Mouse (Mus musculus): ENCODE measurements around the gene Mrps7.

DNA sequence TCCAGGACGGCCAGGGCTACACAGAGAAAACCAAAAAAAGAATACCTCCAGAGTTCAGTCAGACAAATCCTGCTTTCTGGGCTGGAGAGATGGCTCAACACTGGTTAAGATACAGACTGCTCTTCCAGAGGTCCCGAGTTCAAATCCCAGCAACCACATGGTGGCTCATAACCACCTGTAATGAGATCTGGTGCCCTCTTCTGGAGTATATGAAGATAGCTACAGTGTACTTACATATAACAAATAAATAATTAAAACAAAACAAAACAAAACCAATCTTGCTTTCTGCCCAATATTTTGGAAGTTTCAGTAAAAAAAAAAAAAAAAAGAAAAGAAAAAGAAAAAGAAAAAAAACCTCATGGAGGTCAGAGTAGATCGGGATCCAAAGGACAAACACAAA lies 8.5 kb upstream of the Mrps7 start:
- TF ChIP-seq CTCF (conservative IDR thresholded peaks at IDR 0.05; ENCODE audit: low read length) (peak; percentile 25; the same call in 1 of the 2 replicates), NANOG (IDR thresholded peaks at IDR 0.05; ENCODE audit: borderline replicate concordance, low read length) (no peak)
